Mouse (Mus musculus) testis, adult 2 months (tissue): ENCODE data around the gene Rpl18. TPM values are rescaled to one million over a fixed set of nuclear protein-coding genes. Genes with fewer than 3 reads are reported as not detected.

Source experiments
- H3K27ac ChIP-seq: fragments of 200-500 bp; 2 replicates; pipeline ENCODE4 v1.5.1; 2012; ENCODE audit warnings: low read depth, low read length; ENCODE audit not compliant: control insufficient read depth, insufficient read depth
- H3K27me3 ChIP-seq: fragments of 200-500 bp; 2 replicates; pipeline ENCODE4 v1.6.1; 2012; ENCODE audit warnings: mild to moderate bottlenecking, low read length, moderate library complexity; ENCODE audit not compliant: control insufficient read depth, insufficient read depth
- H3K36me3 ChIP-seq: fragments of 200-500 bp; 2 replicates; pipeline ENCODE4 v1.6.1; 2012; ENCODE audit warnings: mild to moderate bottlenecking, low read length; ENCODE audit not compliant: control insufficient read depth, insufficient read depth
- H3K4me1 ChIP-seq: fragments of 200-500 bp; 2 replicates; pipeline ENCODE4 v1.6.1; 2012; ENCODE audit warnings: low read length; ENCODE audit not compliant: control insufficient read depth, insufficient read depth
- H3K4me3 ChIP-seq: fragments of 200-500 bp; 2 replicates; pipeline ENCODE4 v1.5.1; 2012; ENCODE audit warnings: low read depth, mild to moderate bottlenecking, low read length, moderate library complexity, mixed read lengths; ENCODE audit not compliant: control insufficient read depth
- CTCF ChIP-seq: fragments of 200-500 bp; IDR thresholded peaks from 2 replicates; pipeline ENCODE4 v1.5.1; 2012; ENCODE audit warnings: low read depth, mild to moderate bottlenecking, inconsistent platforms, low read length, moderate library complexity; ENCODE audit not compliant: control insufficient read depth, insufficient read depth, insufficient replicate concordance
- POLR2A ChIP-seq: fragments of 200-500 bp; IDR thresholded peaks from 2 replicates; pipeline ENCODE4 v1.6.1; 2012; ENCODE audit warnings: low read depth, mild to moderate bottlenecking, inconsistent platforms, low read length, moderate library complexity; ENCODE audit not compliant: control insufficient read depth
- polyA plus RNA-seq: library from polyadenylated mRNA; depleted of rRNA; stranded (reverse); fragments of >200 nt; gene quantifications from 2 replicates; pipeline ENCODE4 v1.2.3, GENCODE M21; 2012

The Rpl18 gene
- polyA plus RNA-seq, 1 experiment = 517 TPM

DNA sequence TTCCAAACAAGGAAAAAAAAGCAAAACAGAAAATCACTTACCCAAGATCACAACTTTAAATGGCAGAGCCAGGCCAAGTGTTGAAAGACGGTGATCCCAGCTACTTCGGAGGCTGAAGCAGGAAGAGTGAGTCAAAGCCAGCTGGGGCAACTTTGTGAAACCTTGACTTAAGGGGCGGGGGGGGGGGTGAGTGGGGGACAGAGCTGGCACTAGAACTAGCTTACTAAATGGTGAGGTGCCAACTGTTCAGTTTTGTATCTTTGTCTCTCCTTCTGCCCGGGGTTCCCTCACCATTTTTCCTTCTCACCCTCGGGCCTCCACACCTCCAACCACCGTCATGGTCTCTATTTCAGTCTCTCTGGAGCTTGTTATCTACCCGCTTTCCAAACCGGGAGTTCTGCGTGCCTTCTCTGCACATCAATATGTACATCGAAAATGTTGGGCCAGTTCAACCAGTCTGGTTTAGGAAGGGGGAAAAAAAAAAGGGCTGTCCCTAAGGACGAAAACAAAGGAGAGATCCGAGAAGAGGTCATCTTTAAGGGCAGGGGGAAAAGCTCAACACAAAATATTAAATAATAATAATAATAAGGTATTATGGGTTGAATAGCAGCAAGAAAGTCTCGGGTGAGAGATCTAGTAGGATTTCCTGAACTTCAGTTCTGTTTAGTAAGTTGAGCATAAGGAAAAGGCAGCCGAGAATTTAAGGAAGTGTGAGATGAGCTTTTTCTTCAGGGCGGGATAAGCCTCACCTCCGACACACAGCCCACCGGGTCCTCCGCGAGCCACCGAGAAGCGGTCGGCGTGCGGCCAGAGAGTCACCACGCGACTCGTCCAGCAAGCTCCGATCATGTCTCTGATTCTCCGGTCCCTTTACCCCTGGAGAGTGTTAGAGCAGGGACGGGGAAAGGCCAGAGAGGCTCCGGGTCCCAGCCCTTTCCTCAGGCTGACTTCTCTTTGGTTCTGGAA, 2.0 kb downstream of the Rpl18 start:
- TF ChIP-seq CTCF (no peak), POLR2A (no peak)
- Histone ChIP-seq H3K27ac (peak overlapping the region; percentile 92), H3K36me3 (peaks cover 4% of the 10 kb centered on the region)

DNA sequence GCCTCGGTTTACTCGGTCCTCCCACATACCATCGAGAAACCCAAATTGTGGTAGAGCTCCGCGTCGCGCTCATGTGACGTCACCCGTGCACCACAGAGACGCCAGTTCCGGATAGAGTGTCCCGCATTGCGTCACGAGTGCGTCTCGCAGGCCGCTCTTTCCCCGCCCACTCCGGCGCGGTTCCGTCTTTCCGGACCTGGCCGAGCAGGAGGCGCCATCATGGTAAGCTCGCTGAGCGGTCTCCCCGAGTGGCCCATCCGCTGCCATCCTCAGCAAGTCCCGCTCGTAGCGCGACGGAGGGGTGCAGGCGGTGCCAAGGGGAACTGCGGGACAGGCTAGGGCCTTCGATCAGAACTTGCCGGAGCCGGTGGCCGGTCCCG, 2.7 kb downstream of the Rpl18 start, which contains the start of gene Sphk2:
TSS of gene Sphk2 (minus strand) at position 85 of the 380 bp plus-strand sequence.
- peaks cover 4% of the 10 kb centered on the region for H3K36me3 ChIP-seq
- peak within 1 kb of the TSS; percentile 94 for H3K4me3 ChIP-seq
- H3K27ac ChIP-seq = peak within 1 kb of the TSS; percentile 92
- peaks cover 16% of the 10 kb centered on the region for H3K4me1 ChIP-seq
- peak; percentile 98 for TF ChIP-seq POLR2A
- no peak for TF ChIP-seq CTCF
- H3K27me3 ChIP-seq = no peaks in the 10 kb centered on the region

More for the DNA sequence above, 2.0 kb downstream of the Rpl18 start:
- no peaks in the 10 kb centered on the region for H3K27me3 ChIP-seq
- peaks cover 16% of the 10 kb centered on the region for H3K4me1 ChIP-seq
- peak overlapping the region; percentile 94 for H3K4me3 ChIP-seq

DNA sequence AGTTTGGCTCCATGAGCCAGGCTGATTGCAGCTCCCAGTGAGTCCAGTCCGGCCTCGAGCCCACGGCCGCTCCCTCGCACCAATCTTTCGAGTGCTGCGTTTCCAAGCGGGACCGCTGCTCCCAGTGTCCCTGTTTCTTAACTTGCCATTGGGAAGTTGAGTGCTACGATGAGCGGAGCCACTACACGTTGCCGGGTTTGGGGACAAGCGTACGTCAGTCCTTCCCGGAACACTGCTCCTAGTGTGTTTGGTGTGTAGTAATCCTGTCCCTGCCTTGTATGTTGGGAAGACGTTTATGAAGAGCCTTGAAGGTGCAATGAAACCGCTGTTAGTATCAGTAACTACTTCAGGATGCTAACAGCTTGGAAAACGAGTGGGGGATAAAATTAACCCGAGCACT, 3.1 kb downstream of the Rpl18 start:
- TF ChIP-seq POLR2A (no peak), CTCF (no peak)
- H3K36me3 ChIP-seq = peaks cover 2% of the 10 kb centered on the region
- H3K27me3 ChIP-seq = no peaks in the 10 kb centered on the region
- H3K4me3 ChIP-seq = peak overlapping the region; percentile 94
- peak overlapping the region; percentile 36 for H3K27ac ChIP-seq
- H3K4me1 ChIP-seq = peaks cover 16% of the 10 kb centered on the region

DNA sequence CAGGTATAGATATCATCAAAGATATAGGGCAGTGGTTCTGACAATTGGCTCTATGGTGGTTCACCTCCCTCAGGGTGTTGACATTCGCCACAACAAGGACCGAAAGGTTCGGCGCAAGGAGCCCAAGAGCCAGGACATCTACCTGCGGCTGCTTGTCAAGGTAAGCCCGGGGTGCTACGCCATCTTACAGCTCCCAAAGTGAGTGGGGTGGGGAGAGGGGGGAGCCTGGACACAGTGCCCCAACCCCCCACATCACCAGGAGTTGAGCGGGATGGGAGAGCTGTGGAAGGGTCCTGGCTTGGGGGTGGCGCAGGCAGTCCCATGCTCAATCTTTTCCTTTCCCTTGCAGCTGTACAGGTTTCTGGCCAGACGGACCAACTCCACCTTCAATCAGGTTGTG, 3.9 kb downstream of the Rpl18 start:
- Histone ChIP-seq H3K4me1 (peaks cover 15% of the 10 kb centered on the region), H3K4me3 (no peak overlapping the region), H3K27me3 (no peaks in the 10 kb centered on the region), H3K27ac (no peak overlapping the region), H3K36me3 (no peaks in the 10 kb centered on the region)
- TF ChIP-seq POLR2A = no peak
- no peak for TF ChIP-seq CTCF

DNA sequence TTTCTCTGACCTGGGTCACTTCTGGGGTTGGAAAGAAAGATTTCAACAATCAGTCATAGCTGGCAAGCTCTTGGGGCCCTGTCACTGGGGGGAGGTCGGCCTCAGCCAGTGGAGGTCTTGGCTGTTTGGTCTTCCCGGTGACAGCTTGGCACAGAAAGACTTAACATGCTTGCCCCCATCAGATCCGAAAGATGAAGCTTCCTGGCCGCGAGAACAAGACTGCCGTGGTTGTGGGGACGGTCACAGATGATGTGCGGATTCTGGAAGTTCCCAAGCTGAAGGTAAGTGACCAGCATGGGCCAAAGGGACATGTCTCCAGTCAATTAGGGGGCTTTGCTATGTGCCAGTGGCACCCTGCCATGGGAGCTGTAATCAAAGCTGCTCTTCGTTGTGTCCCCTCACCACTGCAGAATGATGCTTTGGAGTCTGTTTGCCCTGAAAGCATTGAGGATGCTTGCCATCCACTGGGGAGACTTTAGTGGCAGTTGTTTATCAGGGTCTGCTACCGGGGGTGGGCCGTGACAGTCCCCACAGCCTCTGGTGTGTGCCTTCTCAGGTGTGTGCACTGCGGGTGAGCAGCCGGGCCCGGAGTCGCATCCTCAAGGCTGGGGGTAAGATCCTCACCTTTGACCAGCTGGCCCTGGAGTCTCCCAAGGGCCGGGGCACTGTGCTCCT, 4.6 kb downstream of the Rpl18 start:
- TF ChIP-seq CTCF (no peak), POLR2A (no peak)
- H3K27me3 ChIP-seq = no peaks in the 10 kb centered on the region
- no peaks in the 10 kb centered on the region for H3K36me3 ChIP-seq
- no peak overlapping the region for H3K4me3 ChIP-seq
- peaks cover 9% of the 10 kb centered on the region for H3K4me1 ChIP-seq
- no peak overlapping the region for H3K27ac ChIP-seq

DNA sequence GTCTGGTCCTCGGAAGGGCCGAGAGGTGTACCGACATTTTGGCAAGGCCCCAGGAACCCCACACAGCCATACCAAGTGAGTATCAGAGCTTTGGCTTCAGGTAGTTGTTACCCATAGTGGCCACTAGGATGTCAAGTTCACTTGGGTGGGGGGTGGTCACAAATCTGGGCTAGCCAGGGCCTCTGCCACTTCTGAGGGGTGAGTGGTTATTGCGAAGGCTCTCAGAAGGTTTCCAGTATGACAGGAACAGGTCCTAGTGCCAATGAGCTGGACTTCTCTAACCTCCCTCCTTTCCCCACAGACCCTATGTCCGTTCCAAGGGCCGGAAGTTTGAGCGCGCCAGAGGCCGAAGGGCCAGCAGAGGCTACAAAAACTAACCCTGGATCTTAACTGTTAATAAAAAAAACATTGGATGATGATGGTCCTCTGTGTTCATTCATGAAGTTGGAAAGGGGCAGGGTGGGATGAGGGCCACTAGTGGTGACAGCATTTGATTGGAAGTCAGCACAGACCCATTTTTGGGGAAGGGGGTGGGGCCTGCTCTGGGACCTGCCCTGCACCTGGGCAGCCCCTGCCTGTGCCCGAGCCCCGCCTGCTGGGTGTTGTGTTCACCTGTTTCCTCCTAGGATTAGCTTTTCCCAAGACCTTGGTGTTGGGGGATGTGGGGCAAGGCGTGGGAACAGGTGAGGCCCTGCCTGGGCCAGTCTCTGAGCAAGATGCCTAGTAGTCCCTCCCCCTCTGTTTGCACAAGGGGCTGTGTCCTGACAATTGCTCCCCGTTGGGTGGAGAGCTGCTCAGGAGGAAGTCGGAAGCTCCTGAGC, 5.4 kb downstream of the Rpl18 start, which contains the start of gene Fam83e:
TSS of gene Fam83e (plus strand) at position 800 of the 821 bp plus-strand sequence.
- no peaks in the 10 kb centered on the region for H3K27me3 ChIP-seq
- H3K4me1 ChIP-seq = peaks cover 7% of the 10 kb centered on the region
- no peak within 1 kb of the TSS for H3K27ac ChIP-seq
- peak within 1 kb of the TSS; percentile 29; the same call in 1 of the 2 replicates for H3K4me3 ChIP-seq
- no peak for TF ChIP-seq CTCF
- TF ChIP-seq POLR2A = no peak
- no peaks in the 10 kb centered on the region for H3K36me3 ChIP-seq
